Mouse (Mus musculus) E14TG2a.4 (cell line): ENCODE data around the gene Gsc.

ENCODE experiments used
- CTCF ChIP-seq: conservative IDR thresholded peaks from 2 replicates; pipeline ENCODE4 v1.5.1; 2014; ENCODE audit warnings: low read length
- POU5F1 ChIP-seq: IDR thresholded peaks from 2 replicates; pipeline ENCODE4 v1.6.1; 2014; ENCODE audit warnings: low read length, borderline replicate concordance

DNA sequence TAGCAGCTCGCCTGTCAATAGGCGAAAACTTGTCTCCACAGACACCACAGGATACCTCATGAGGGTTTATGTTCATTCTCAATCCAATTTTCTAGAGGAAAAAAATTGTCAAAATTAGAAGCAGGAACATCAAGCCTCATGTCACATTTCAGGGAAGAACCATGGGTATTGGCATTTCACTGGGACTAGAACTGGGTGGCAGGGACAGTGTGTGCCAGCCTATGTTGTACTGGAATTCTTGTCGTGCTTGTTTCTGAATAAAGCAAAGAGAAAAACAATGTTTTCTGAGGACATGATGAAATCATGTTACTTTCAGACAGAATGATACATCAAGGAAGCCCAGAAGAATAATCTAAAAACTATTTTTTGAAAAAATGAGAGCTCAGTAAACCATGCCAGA lies 47.5 kb downstream of the Gsc start:
- TF ChIP-seq CTCF: no peak
- TF ChIP-seq POU5F1: no peak
